Mouse (Mus musculus) midbrain, postnatal 0 days (tissue): Measurements from ENCODE around the gene Otulin. TPM values are rescaled to one million over a fixed set of nuclear protein-coding genes. Genes with fewer than 3 reads are reported as not detected.

Experiments
- ATAC-seq: fragments of 200-750 bp; cut with Nextera tagmentation; 2 replicates; pipeline ENCODE4 v1.8.0; 2017; ENCODE audit warnings: moderate number of reproducible peaks, mild to moderate bottlenecking, moderate TSS enrichment, moderate library complexity; ENCODE audit not compliant: low FRiP score
- DNase-seq: peaks from one replicate; pipeline ENCODE4 v3.0.0-alpha.2; 2015; ENCODE audit warnings: low spot score
- H3K27ac ChIP-seq: fragments of 300-500 bp; sonication (generic); 2 replicates; pipeline ENCODE4 v1.5.1; 2014; ENCODE audit warnings: low read depth, mild to moderate bottlenecking, low read length, mixed read lengths
- H3K27me3 ChIP-seq: fragments of 300-500 bp; sonication (generic); 2 replicates; pipeline ENCODE4 v1.6.1; 2014; ENCODE audit warnings: low read length, control low read depth, mixed read lengths; ENCODE audit not compliant: insufficient read depth
- H3K36me3 ChIP-seq: fragments of 300-500 bp; sonication (generic); 2 replicates; pipeline ENCODE4 v1.6.1; 2014; ENCODE audit warnings: low read length, control low read depth, mixed read lengths; ENCODE audit not compliant: insufficient read depth
- H3K4me1 ChIP-seq: fragments of 300-500 bp; sonication (generic); 2 replicates; pipeline ENCODE4 v1.6.1; 2014; ENCODE audit warnings: mild to moderate bottlenecking, control low read depth, antibody characterized with exemption, low read length, mixed read lengths; ENCODE audit not compliant: insufficient read depth
- H3K4me2 ChIP-seq: fragments of 300-500 bp; sonication (generic); 2 replicates; pipeline ENCODE4 v1.6.1; 2014; ENCODE audit warnings: low read depth, mild to moderate bottlenecking, low read length, mixed read lengths; ENCODE audit not compliant: poor library complexity, severe bottlenecking
- H3K4me3 ChIP-seq: fragments of 300-500 bp; sonication (generic); 2 replicates; pipeline ENCODE4 v1.5.1; 2014; ENCODE audit warnings: low read depth, mild to moderate bottlenecking, low read length, moderate library complexity
- H3K9ac ChIP-seq: fragments of 300-500 bp; sonication (generic); replicated peaks from 2 replicates; pipeline ENCODE4 v1.6.1; 2014; ENCODE audit warnings: mild to moderate bottlenecking, low read length, moderate library complexity, mixed read lengths; ENCODE audit not compliant: poor library complexity, severe bottlenecking
- H3K9me3 ChIP-seq: fragments of 300-500 bp; sonication (generic); 2 replicates; pipeline ENCODE4 v1.6.1; 2016; ENCODE audit warnings: low read length, control low read depth
- CTCF ChIP-seq: IDR thresholded peaks from 2 replicates; pipeline ENCODE4 v1.5.1; 2016; ENCODE audit warnings: antibody characterized with exemption, mild to moderate bottlenecking
- WGBS: fragments of 180-500 bp; shearing (Covaris S2); extraction: QIAGEN DNeasy Blood & Tissue Kit; methylation state at CpG from one replicate; pipeline ENCODE4 v1.1.7; 2014; 5-methylcytosine and 5-hydroxymethylcytosine counted together
- polyA plus RNA-seq: library from polyadenylated mRNA; unstranded; fragments of >200 nt; fragmentation: Nextera tagmentation; extraction: Ambion mirVana; gene quantifications from 2 replicates; pipeline ENCODE4 v1.2.1, GENCODE M21; 2015
- total RNA-seq: library from RNA; depleted of rRNA; stranded (reverse); fragments of >200 nt; gene quantifications from 2 replicates; pipeline ENCODE4 v1.2.3, GENCODE M21; 2014

Gene Otulin
- total and polyA plus RNA-seq, 2 experiments from 2014 or later = 17.8 to 23.9 TPM

GRCm38 (mm10) chr15:27503801-27504730, 126.4 kb downstream of the Otulin start:
- ATAC-seq (0 out of 2 replicates have a peak, but pooled peaks have one; percentile 34), DNase-seq (no peak)
- no peaks in the 10 kb centered on the region for H3K9me3 ChIP-seq
- H3K27me3 ChIP-seq = no peaks in the 10 kb centered on the region
- no peaks in the 10 kb centered on the region for H3K36me3 ChIP-seq
- H3K27ac ChIP-seq = no peak overlapping the region
- 88% methylated on average over 20 of the region's 20 CpGs for WGBS
- no peak overlapping the region for H3K9ac ChIP-seq
- no peaks in the 10 kb centered on the region for H3K4me1 ChIP-seq
- no peak overlapping the region for H3K4me3 ChIP-seq
- no peak for TF ChIP-seq CTCF
- no peak overlapping the region for H3K4me2 ChIP-seq

GRCm38 (mm10) chr15:27503221-27503620, 127.3 kb downstream of the Otulin start:
- ATAC-seq (no peak), DNase-seq (no peak)
- TF ChIP-seq CTCF = no peak
- Histone ChIP-seq H3K27me3 (no peaks in the 10 kb centered on the region), H3K36me3 (no peaks in the 10 kb centered on the region), H3K4me3 (no peak overlapping the region), H3K9ac (no peak overlapping the region), H3K9me3 (no peaks in the 10 kb centered on the region), H3K4me1 (no peaks in the 10 kb centered on the region), H3K27ac (no peak overlapping the region), H3K4me2 (no peak overlapping the region)
- 86% methylated on average over 9 of the region's 9 CpGs for WGBS

- Histone ChIP-seq H3K4me1 (no peaks in the 10 kb centered on the region), H3K27ac (no peak overlapping the region), H3K27me3 (no peaks in the 10 kb centered on the region), H3K9me3 (no peaks in the 10 kb centered on the region), H3K36me3 (no peaks in the 10 kb centered on the region), H3K4me3 (no peak overlapping the region), H3K4me2 (no peak overlapping the region), H3K9ac (no peak overlapping the region)
- no peak for TF ChIP-seq CTCF
- WGBS = 91% methylated on average over 13 of the region's 13 CpGs
- ATAC-seq = no peak
- DNase-seq = no peak
Measured at GRCm38 (mm10) chr15:27502338-27502737, 128.2 kb downstream of the Otulin start.

GRCm38 (mm10) chr15:27500390-27500789, 130.1 kb downstream of the Otulin start:
- Histone ChIP-seq H3K4me2 (no peak overlapping the region), H3K4me1 (peaks cover 5% of the 10 kb centered on the region; the same call in 1 of the 2 replicates), H3K36me3 (no peaks in the 10 kb centered on the region), H3K27ac (no peak overlapping the region), H3K9me3 (no peaks in the 10 kb centered on the region), H3K9ac (no peak overlapping the region), H3K27me3 (no peaks in the 10 kb centered on the region), H3K4me3 (no peak overlapping the region)
- no peak for ATAC-seq
- DNase-seq = no peak
- 86% methylated on average over 15 of the region's 15 CpGs for WGBS
- no peak for TF ChIP-seq CTCF

GRCm38 (mm10) chr15:27498078-27498477, 132.4 kb downstream of the Otulin start:
- Histone ChIP-seq H3K27me3 (no peaks in the 10 kb centered on the region), H3K36me3 (no peaks in the 10 kb centered on the region), H3K4me2 (no peak overlapping the region), H3K9me3 (no peaks in the 10 kb centered on the region), H3K4me1 (peaks cover 8% of the 10 kb centered on the region), H3K27ac (no peak overlapping the region), H3K9ac (no peak overlapping the region), H3K4me3 (no peak overlapping the region)
- no peak for TF ChIP-seq CTCF
- WGBS = 83% methylated on average over 5 of the region's 5 CpGs
- DNase-seq (no peak), ATAC-seq (no peak)

GRCm38 (mm10) chr15:27497300-27497997, 133.0 kb downstream of the Otulin start:
- H3K36me3 ChIP-seq = no peaks in the 10 kb centered on the region
- no peak for TF ChIP-seq CTCF
- no peak for ATAC-seq
- no peak overlapping the region for H3K9ac ChIP-seq
- no peak overlapping the region for H3K27ac ChIP-seq
- H3K4me1 ChIP-seq = peaks cover 8% of the 10 kb centered on the region
- 53% methylated on average over 7 of the region's 7 CpGs for WGBS
- no peak for DNase-seq
- H3K4me2 ChIP-seq = no peak overlapping the region
- no peaks in the 10 kb centered on the region for H3K27me3 ChIP-seq
- H3K9me3 ChIP-seq = no peaks in the 10 kb centered on the region
- no peak overlapping the region for H3K4me3 ChIP-seq
